Mouse (Mus musculus): ENCODE measurements around the gene Slc22a26.

- no peak for TF ChIP-seq CTCF (IDR thresholded peaks at IDR 0.05; ENCODE audit: borderline replicate concordance, insufficient read depth, low read depth, low read length)
- no peak for TF ChIP-seq POLR2A (IDR thresholded peaks at IDR 0.05; ENCODE audit: borderline replicate concordance, insufficient read depth, low read length)
Measured at GRCm38 (mm10) chr19:7775306-7775705, 27.2 kb downstream of the Slc22a26 start.
